Mouse (Mus musculus): Measurements from ENCODE around the gene Vmac. TPM values are rescaled to one million over a fixed set of nuclear protein-coding genes. Genes with fewer than 3 reads are reported as not detected.

The Vmac gene
- total RNA-seq, 2 experiments from 2014 or later = 1.7 to 2.6 TPM

DNA sequence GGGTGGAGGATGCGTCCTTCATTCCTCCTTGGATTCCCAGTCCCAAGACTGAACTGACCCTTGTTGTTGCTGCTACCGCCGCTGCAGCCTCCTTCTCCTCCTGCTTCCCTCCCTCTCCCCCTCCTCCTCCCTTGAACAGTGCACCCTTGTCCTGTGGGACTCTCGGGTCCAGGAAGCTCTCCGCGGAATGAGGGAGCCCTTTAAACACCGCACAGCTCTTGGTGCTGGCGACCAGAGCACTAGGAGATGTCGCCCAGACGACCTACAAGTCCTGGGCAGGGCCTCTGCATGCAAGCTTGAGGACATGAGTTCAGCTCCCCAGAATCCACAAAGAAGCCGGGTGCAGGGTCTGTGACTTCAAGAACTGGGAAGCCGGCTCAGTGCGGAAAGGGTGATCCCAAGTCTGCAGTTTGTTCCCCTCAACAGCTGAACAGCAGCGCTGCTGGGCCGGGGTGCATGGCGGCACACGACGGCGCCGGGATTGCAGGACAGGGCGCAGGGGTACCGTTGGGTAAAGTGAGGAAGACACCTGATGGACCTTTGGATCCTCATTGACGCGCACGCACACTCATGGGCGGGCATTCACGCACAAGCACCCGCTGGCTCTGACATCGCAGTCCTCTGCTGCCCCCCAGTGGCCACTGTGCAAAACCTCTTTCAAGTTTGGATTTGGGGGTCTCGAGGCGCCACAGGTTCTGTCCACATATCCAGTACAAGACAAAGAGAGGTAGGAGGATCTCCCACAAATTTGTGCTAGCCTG, 49.3 kb downstream of the Vmac start:
- TF ChIP-seq CTCF (IDR thresholded peaks at IDR 0.05) = peak; percentile 98
- peak; percentile 86 for DNase-seq
- intact Hi-C loops (cut with DNase I) = loop anchor here (5.0 to 10.0 kb wide), 2 partner anchors 114 to 311 kb away; partner anchors contain the start of gene Gm20219
- Histone ChIP-seq H3K4me3 (peak overlapping the region; percentile 81), H3K27ac (peak overlapping the region; percentile 25; the same call in 1 of the 2 replicates)

- DNase-seq = no peak
- no peak for TF ChIP-seq CTCF (IDR thresholded peaks at IDR 0.05)
- Histone ChIP-seq H3K4me3 (no peak overlapping the region), H3K27ac (no peak overlapping the region)
- intact Hi-C loops (cut with DNase I) = loop anchor here (5.0 to 10.0 kb wide), 2 partner anchors 113 to 310 kb away; partner anchors contain the start of gene Gm20219
Observed at GRCm38 (mm10) chr17:56667591-56667990, 50.2 kb downstream of the Vmac start.

GRCm38 (mm10) chr17:56666384-56666783, 51.4 kb downstream of the Vmac start:
- no peak for TF ChIP-seq CTCF (IDR thresholded peaks at IDR 0.05)
- no peak overlapping the region for H3K4me3 ChIP-seq
- DNase-seq = no peak
- intact Hi-C loops (cut with DNase I) = loop anchor here (5.0 to 10.0 kb wide), 2 partner anchors 112 to 309 kb away; partner anchors contain the start of gene Gm20219
- no peak overlapping the region for H3K27ac ChIP-seq

DNA sequence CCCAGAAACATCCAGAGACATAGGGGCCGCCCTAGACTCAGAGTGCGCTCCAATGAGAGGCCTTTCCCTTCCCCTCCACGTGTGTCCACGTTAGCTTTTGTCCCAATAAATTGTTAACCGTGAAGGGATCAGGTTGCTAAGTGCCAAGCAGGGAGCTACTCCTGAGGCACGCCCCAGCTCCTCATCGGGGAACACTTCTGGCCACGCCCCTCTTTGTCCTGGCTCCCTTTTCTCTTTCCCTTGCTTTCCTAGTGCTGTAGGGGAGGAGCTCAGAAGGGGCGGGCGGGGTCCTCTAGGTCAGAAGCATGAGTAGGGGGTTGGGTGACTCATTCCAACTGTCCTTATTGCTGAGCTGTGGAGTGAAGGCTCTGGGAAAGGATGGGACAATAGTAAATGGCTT, 53.5 kb downstream of the Vmac start:
- no peak for TF ChIP-seq CTCF (IDR thresholded peaks at IDR 0.05)
- DNase-seq = no peak
- intact Hi-C loops (cut with DNase I) = loop anchor here (10.0 kb wide), 1 partner anchor 110 kb away; the partner anchor contains the start of gene Gm20219
- no peak overlapping the region for H3K4me3 ChIP-seq
- no peak overlapping the region for H3K27ac ChIP-seq

Other genes starting within 250 kb of the Vmac start
- gene Ptprs, start 241.5 kb downstream of the Vmac start, total RNA-seq (2021) = 10 to 100 TPM; 29.6 to 43.1 TPM
- gene Znrf4, start 205.6 kb downstream of the Vmac start, total RNA-seq (2021) = not detected
- 1 to 10 TPM in 1 of 2 experiments, under 1 TPM in 1; 0.89 to 1.1 TPM for gene Gm20219, start 163.6 kb downstream of the Vmac start, total RNA-seq (2021)
- gene Safb2, start 133.4 kb downstream of the Vmac start, total RNA-seq (2021) = 10 to 100 TPM; 38.5 to 41.1 TPM
- 10 to 100 TPM; 43.0 to 46.7 TPM for gene Safb, start 133.2 kb downstream of the Vmac start, total RNA-seq (2021)
- gene 2410015M20Rik, start 108.3 kb downstream of the Vmac start, total RNA-seq (2021) = 100 to 1,000 TPM; 107 to 167 TPM
- 100 to 1,000 TPM; 589 to 687 TPM for gene Rpl36, start 104.6 kb downstream of the Vmac start, total RNA-seq (2021)
- gene Lonp1, start 91.1 kb downstream of the Vmac start, total RNA-seq (2021) = 10 to 100 TPM; 60.4 to 71.8 TPM
- gene Catsperd, start 89.9 kb downstream of the Vmac start, total RNA-seq (2021) = under 1 TPM in 1 of 2 experiments, not detected in 1; 0.11 TPM
- gene Ranbp3, start 44.7 kb downstream of the Vmac start, total RNA-seq (2021) = 10 to 100 TPM; 39.2 to 41.3 TPM
- 100 to 1,000 TPM; 390 to 523 TPM for gene Ndufa11, start 255 bp downstream of the Vmac start, total RNA-seq (2021)
- gene Nrtn, start 39.5 kb upstream of the Vmac start, total RNA-seq (2021) = 1 to 10 TPM; 3.1 to 3.7 TPM
- gene Dus3l, start 46.7 kb upstream of the Vmac start, total RNA-seq (2021) = 10 to 100 TPM; 16.3 to 17.6 TPM
- under 1 TPM; 0.14 to 0.36 TPM for gene Prr22, start 52.2 kb upstream of the Vmac start, total RNA-seq (2021)
- gene Rfx2, start 113.0 kb upstream of the Vmac start, total RNA-seq (2021) = 1 to 10 TPM; 2.0 to 2.8 TPM
- gene Acsbg2, start 156.4 kb upstream of the Vmac start, total RNA-seq (2021) = not detected
- not detected for gene 1700061G19Rik, start 157.5 kb upstream of the Vmac start, total RNA-seq (2021)
- 10 to 100 TPM; 20.3 to 21.2 TPM for gene Mllt1, start 217.4 kb upstream of the Vmac start, total RNA-seq (2021)